Mouse (Mus musculus) limb, embryonic 11.5 days (tissue): ENCODE data around the gene Fbxo9. TPM values are rescaled to one million over a fixed set of nuclear protein-coding genes. Genes with fewer than 3 reads are reported as not detected.

ENCODE experiments used
- ATAC-seq: fragments of 200-750 bp; cut with Nextera tagmentation; 2 replicates; pipeline ENCODE4 v1.8.0; 2017; ENCODE audit warnings: low read depth; ENCODE audit not compliant: insufficient number of reproducible peaks, low FRiP score, low TSS enrichment
- DNase-seq: peaks from one replicate; pipeline ENCODE4 v3.0.0-alpha.2; 2015; ENCODE audit warnings: low spot score
- H3K27ac ChIP-seq: fragments of 300-500 bp; sonication (generic); replicated peaks from 2 replicates; pipeline ENCODE4 v1.5.1; 2014; ENCODE audit warnings: low read depth, mild to moderate bottlenecking, low read length
- H3K27me3 ChIP-seq: fragments of 300-500 bp; sonication (generic); 2 replicates; pipeline ENCODE4 v1.6.1; 2014; ENCODE audit warnings: mild to moderate bottlenecking, low read length, mixed read lengths; ENCODE audit not compliant: control insufficient read depth, insufficient read depth
- H3K36me3 ChIP-seq: fragments of 300-500 bp; sonication (generic); 2 replicates; pipeline ENCODE4 v1.6.1; 2014; ENCODE audit warnings: mild to moderate bottlenecking, low read length, moderate library complexity, mixed read lengths; ENCODE audit not compliant: control insufficient read depth, insufficient read depth
- H3K4me1 ChIP-seq: fragments of 300-500 bp; sonication (generic); 2 replicates; pipeline ENCODE4 v1.6.1; 2014; ENCODE audit warnings: low read length, mixed read lengths; ENCODE audit not compliant: control insufficient read depth, insufficient read depth
- H3K4me2 ChIP-seq: fragments of 300-500 bp; sonication (generic); 2 replicates; pipeline ENCODE4 v1.6.1; 2014; ENCODE audit warnings: low read depth, mild to moderate bottlenecking, moderate library complexity; ENCODE audit not compliant: severe bottlenecking
- H3K4me3 ChIP-seq: fragments of 300-500 bp; sonication (generic); 2 replicates; pipeline ENCODE4 v1.5.1; 2014; ENCODE audit warnings: low read depth, low read length
- H3K9ac ChIP-seq: fragments of 300-500 bp; sonication (generic); 2 replicates; pipeline ENCODE4 v1.6.1; 2014; ENCODE audit warnings: mild to moderate bottlenecking, low read length
- H3K9me3 ChIP-seq: fragments of 300-500 bp; sonication (generic); 2 replicates; pipeline ENCODE4 v1.6.1; 2016; ENCODE audit warnings: low read length; ENCODE audit not compliant: control insufficient read depth
- WGBS: fragments of 180-500 bp; shearing (Covaris S2); extraction: QIAGEN DNeasy Blood & Tissue Kit; methylation state at CpG from one replicate; pipeline ENCODE4 v1.1.7; 2014; 5-methylcytosine and 5-hydroxymethylcytosine counted together
- polyA plus RNA-seq: library from polyadenylated mRNA; unstranded; fragments of >200 nt; fragmentation: Nextera tagmentation; extraction: Ambion mirVana; gene quantifications from 2 replicates; pipeline ENCODE4 v1.2.1, GENCODE M21; 2014

The Fbxo9 gene
- polyA plus RNA-seq, 1 experiment from 2014 or later, result 31.9 TPM

- Histone ChIP-seq H3K4me1 (no peaks in the 10 kb centered on the region), H3K4me2 (no peak overlapping the region), H3K4me3 (no peak overlapping the region), H3K9me3 (no peaks in the 10 kb centered on the region), H3K27ac (no peak overlapping the region), H3K9ac (no peak overlapping the region), H3K36me3 (peaks cover 10% of the 10 kb centered on the region; the same call in 1 of the 2 replicates), H3K27me3 (no peaks in the 10 kb centered on the region)
- no peak for ATAC-seq
- DNase-seq, result no peak
- 82% methylated on average over 1 of the region's 1 CpGs for WGBS
These were observed 19.0 kb downstream of the Fbxo9 start for GRCm38 (mm10) chr9:78089906-78090305.

GRCm38 (mm10) chr9:78088971-78089370, 19.9 kb downstream of the Fbxo9 start:
- DNase-seq (no peak), ATAC-seq (no peak)
- Histone ChIP-seq H3K4me3 (no peak overlapping the region), H3K9me3 (no peaks in the 10 kb centered on the region), H3K36me3 (peaks cover 13% of the 10 kb centered on the region; the same call in 1 of the 2 replicates), H3K27me3 (no peaks in the 10 kb centered on the region), H3K4me1 (no peaks in the 10 kb centered on the region), H3K27ac (no peak overlapping the region), H3K4me2 (no peak overlapping the region), H3K9ac (no peak overlapping the region)
- WGBS, result 85% methylated on average over 7 of the region's 7 CpGs

GRCm38 (mm10) chr9:78088521-78088920, 20.3 kb downstream of the Fbxo9 start:
- no peak overlapping the region for H3K9ac ChIP-seq
- H3K27me3 ChIP-seq, result no peaks in the 10 kb centered on the region
- H3K9me3 ChIP-seq, result no peaks in the 10 kb centered on the region
- peaks cover 13% of the 10 kb centered on the region; the same call in 1 of the 2 replicates for H3K36me3 ChIP-seq
- H3K4me2 ChIP-seq, result no peak overlapping the region
- H3K27ac ChIP-seq, result no peak overlapping the region
- no peak for DNase-seq
- WGBS, result 79% methylated on average over 4 of the region's 4 CpGs
- H3K4me3 ChIP-seq, result no peak overlapping the region
- no peaks in the 10 kb centered on the region for H3K4me1 ChIP-seq
- ATAC-seq, result no peak

GRCm38 (mm10) chr9:78087751-78088150, 21.1 kb downstream of the Fbxo9 start:
- Histone ChIP-seq H3K4me2 (no peak overlapping the region), H3K4me1 (no peaks in the 10 kb centered on the region), H3K36me3 (peaks cover 16% of the 10 kb centered on the region; the same call in 1 of the 2 replicates), H3K4me3 (no peak overlapping the region), H3K9ac (no peak overlapping the region), H3K9me3 (no peaks in the 10 kb centered on the region), H3K27me3 (no peaks in the 10 kb centered on the region), H3K27ac (no peak overlapping the region)
- ATAC-seq, result no peak
- 92% methylated on average over 9 of the region's 9 CpGs for WGBS
- no peak for DNase-seq

GRCm38 (mm10) chr9:78085722-78086287, 23.1 kb downstream of the Fbxo9 start:
- H3K4me2 ChIP-seq, result no peak overlapping the region
- no peak overlapping the region for H3K9ac ChIP-seq
- no peaks in the 10 kb centered on the region for H3K27me3 ChIP-seq
- peaks cover 16% of the 10 kb centered on the region; the same call in 1 of the 2 replicates for H3K36me3 ChIP-seq
- WGBS, result 78% methylated on average over 14 of the region's 14 CpGs
- H3K9me3 ChIP-seq, result no peaks in the 10 kb centered on the region
- no peaks in the 10 kb centered on the region for H3K4me1 ChIP-seq
- no peak for DNase-seq
- H3K27ac ChIP-seq, result no peak overlapping the region
- no peak overlapping the region for H3K4me3 ChIP-seq
- no peak for ATAC-seq

GRCm38 (mm10) chr9:78084341-78084740, 24.5 kb downstream of the Fbxo9 start:
- WGBS, result 93% methylated on average over 4 of the region's 4 CpGs
- Histone ChIP-seq H3K27me3 (no peaks in the 10 kb centered on the region), H3K9me3 (no peaks in the 10 kb centered on the region), H3K27ac (no peak overlapping the region), H3K9ac (no peak overlapping the region), H3K4me3 (no peak overlapping the region), H3K36me3 (peaks cover 16% of the 10 kb centered on the region; the same call in 1 of the 2 replicates), H3K4me1 (no peaks in the 10 kb centered on the region), H3K4me2 (no peak overlapping the region)
- DNase-seq (no peak), ATAC-seq (no peak)

- Histone ChIP-seq H3K27me3 (no peaks in the 10 kb centered on the region), H3K9me3 (no peaks in the 10 kb centered on the region), H3K4me3 (no peak overlapping the region), H3K27ac (no peak overlapping the region), H3K36me3 (peaks cover 16% of the 10 kb centered on the region; the same call in 1 of the 2 replicates), H3K9ac (no peak overlapping the region), H3K4me1 (no peaks in the 10 kb centered on the region), H3K4me2 (no peak overlapping the region)
- 91% methylated on average over 7 of the region's 7 CpGs for WGBS
- DNase-seq (no peak), ATAC-seq (no peak)
These were observed 27.0 kb downstream of the Fbxo9 start for GRCm38 (mm10) chr9:78081835-78082234.

- Histone ChIP-seq H3K4me1 (no peaks in the 10 kb centered on the region), H3K9me3 (no peaks in the 10 kb centered on the region), H3K36me3 (peaks cover under 1% of the 10 kb centered on the region; the same call in 1 of the 2 replicates), H3K27ac (no peak overlapping the region), H3K9ac (no peak overlapping the region), H3K4me3 (no peak overlapping the region), H3K27me3 (no peaks in the 10 kb centered on the region), H3K4me2 (no peak overlapping the region)
- ATAC-seq, result no peak
- WGBS, result 39% methylated on average over 2 of the region's 2 CpGs
- no peak for DNase-seq
These were observed 30.6 kb downstream of the Fbxo9 start for GRCm38 (mm10) chr9:78078240-78078639.

GRCm38 (mm10) chr9:78075256-78075655, 33.6 kb downstream of the Fbxo9 start:
- no peak for DNase-seq
- H3K9me3 ChIP-seq, result no peaks in the 10 kb centered on the region
- H3K4me3 ChIP-seq, result no peak overlapping the region
- H3K27me3 ChIP-seq, result no peaks in the 10 kb centered on the region
- no peaks in the 10 kb centered on the region for H3K36me3 ChIP-seq
- no peak for ATAC-seq
- H3K4me1 ChIP-seq, result no peaks in the 10 kb centered on the region
- WGBS, result 95% methylated on average over 3 of the region's 3 CpGs
- H3K4me2 ChIP-seq, result no peak overlapping the region
- no peak overlapping the region for H3K9ac ChIP-seq
- H3K27ac ChIP-seq, result no peak overlapping the region
